Mouse (Mus musculus) forebrain, embryonic 14.5 days (tissue): ENCODE results near the gene Notum. TPM values are rescaled to one million over a fixed set of nuclear protein-coding genes. Genes with fewer than 3 reads are reported as not detected.

ENCODE experiments used
- ATAC-seq: fragments of 200-750 bp; cut with Nextera tagmentation; 2 replicates; pipeline ENCODE4 v1.8.0; 2017; ENCODE audit warnings: mild to moderate bottlenecking, moderate library complexity
- DNase-seq: peaks from one replicate; pipeline ENCODE4 v3.0.0-alpha.2; 2015; ENCODE audit warnings: low spot score
- H3K27ac ChIP-seq: fragments of 300-500 bp; sonication (generic); 2 replicates; pipeline ENCODE4 v1.5.1; 2014; ENCODE audit warnings: low read depth, mild to moderate bottlenecking, control low read depth, low read length, moderate library complexity
- H3K27me3 ChIP-seq: fragments of 300-500 bp; sonication (generic); replicated peaks from 2 replicates; pipeline ENCODE4 v1.6.1; 2014; ENCODE audit warnings: low read length, control low read depth, mixed read lengths; ENCODE audit not compliant: control insufficient read depth, insufficient read depth
- H3K36me3 ChIP-seq: fragments of 300-500 bp; sonication (generic); 2 replicates; pipeline ENCODE4 v1.6.1; 2014; ENCODE audit warnings: low read length, control low read depth; ENCODE audit not compliant: control insufficient read depth, insufficient read depth
- H3K4me1 ChIP-seq: fragments of 300-500 bp; sonication (generic); 2 replicates; pipeline ENCODE4 v1.6.1; 2014; ENCODE audit warnings: antibody characterized with exemption, low read length, control low read depth; ENCODE audit not compliant: control insufficient read depth, insufficient read depth
- H3K4me2 ChIP-seq: fragments of 300-500 bp; sonication (generic); 2 replicates; pipeline ENCODE4 v1.6.1; 2014; ENCODE audit warnings: mild to moderate bottlenecking, control low read depth, low read length
- H3K4me3 ChIP-seq: fragments of 300-500 bp; sonication (generic); 2 replicates; pipeline ENCODE4 v1.5.1; 2014; ENCODE audit warnings: low read depth, low read length, control low read depth
- H3K9ac ChIP-seq: fragments of 300-500 bp; sonication (generic); 2 replicates; pipeline ENCODE4 v1.6.1; 2014; ENCODE audit warnings: mild to moderate bottlenecking, low read length, control low read depth, moderate library complexity
- H3K9me3 ChIP-seq: fragments of 300-500 bp; sonication (generic); replicated peaks from 2 replicates; pipeline ENCODE4 v1.6.1; 2016; ENCODE audit warnings: low read length, control low read depth, mixed read lengths; ENCODE audit not compliant: control insufficient read depth
- WGBS: fragments of 180-500 bp; shearing (Covaris S2); extraction: QIAGEN DNeasy Blood & Tissue Kit; methylation state at CpG from one replicate; pipeline ENCODE4 v1.1.7; 2014; 5-methylcytosine and 5-hydroxymethylcytosine counted together
- polyA plus RNA-seq: library from polyadenylated mRNA; unstranded; fragments of >200 nt; fragmentation: Nextera tagmentation; extraction: Ambion mirVana; gene quantifications from 2 replicates; pipeline ENCODE4 v1.2.1, GENCODE M21; 2014

Notum gene
- polyA plus RNA-seq, 1 experiment from 2014 or later: 0.36 TPM

DNA sequence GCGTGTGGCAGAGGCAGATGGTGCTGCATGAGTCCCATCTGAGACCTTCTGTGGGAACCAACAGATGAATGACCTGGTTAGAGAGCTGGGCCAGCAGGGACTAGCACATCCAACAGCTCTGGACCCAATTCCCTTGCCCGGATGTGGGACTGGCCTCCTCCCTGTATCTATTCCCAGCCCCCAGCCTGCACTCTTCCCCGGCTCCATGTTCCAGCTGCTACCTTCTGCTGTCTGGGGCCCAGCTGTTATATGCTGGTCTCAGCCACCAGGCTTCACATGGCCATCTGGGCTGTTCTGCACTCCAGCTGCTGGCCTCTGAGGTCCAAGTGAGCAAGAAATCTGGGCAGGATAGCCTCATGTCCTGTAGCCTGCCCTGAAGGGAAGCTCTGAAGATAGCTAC, 4.4 kb upstream of the Notum start:
- no peak for ATAC-seq
- Histone ChIP-seq H3K4me2 (no peak overlapping the region), H3K36me3 (no peaks in the 10 kb centered on the region), H3K9ac (no peak overlapping the region), H3K9me3 (no peaks in the 10 kb centered on the region), H3K4me1 (no peaks in the 10 kb centered on the region), H3K27ac (no peak overlapping the region), H3K27me3 (peaks cover 33% of the 10 kb centered on the region), H3K4me3 (no peak overlapping the region)
- DNase-seq: no peak
- WGBS: 83% methylated on average over 3 of the region's 3 CpGs

DNA sequence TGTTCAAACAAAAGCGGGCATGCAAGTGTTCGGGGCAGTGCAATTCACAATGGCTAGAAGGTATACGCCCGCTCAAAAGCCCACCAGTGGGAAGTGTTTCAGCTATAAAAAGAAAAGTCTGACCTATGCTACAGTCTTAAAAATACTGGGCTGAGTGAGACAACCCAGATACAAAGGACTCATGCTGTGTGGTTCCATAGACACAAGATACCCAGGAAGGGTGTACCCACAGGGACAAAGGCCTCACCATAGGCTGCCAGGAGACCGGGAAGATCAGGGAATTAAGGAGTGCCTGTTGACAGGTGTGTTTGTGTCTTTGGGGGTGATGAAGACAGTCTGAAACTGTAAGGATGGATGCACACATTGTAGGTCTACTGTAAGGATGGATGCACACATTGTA, 2.7 kb upstream of the Notum start:
- Histone ChIP-seq H3K36me3 (no peaks in the 10 kb centered on the region), H3K4me1 (no peaks in the 10 kb centered on the region), H3K27ac (no peak overlapping the region), H3K9ac (no peak overlapping the region; the same call in 1 of the 2 replicates), H3K4me3 (no peak overlapping the region), H3K9me3 (no peaks in the 10 kb centered on the region), H3K4me2 (no peak overlapping the region), H3K27me3 (peaks cover 50% of the 10 kb centered on the region)
- ATAC-seq (no peak), DNase-seq (no peak)
- 66% methylated on average over 5 of the region's 5 CpGs for WGBS

DNA sequence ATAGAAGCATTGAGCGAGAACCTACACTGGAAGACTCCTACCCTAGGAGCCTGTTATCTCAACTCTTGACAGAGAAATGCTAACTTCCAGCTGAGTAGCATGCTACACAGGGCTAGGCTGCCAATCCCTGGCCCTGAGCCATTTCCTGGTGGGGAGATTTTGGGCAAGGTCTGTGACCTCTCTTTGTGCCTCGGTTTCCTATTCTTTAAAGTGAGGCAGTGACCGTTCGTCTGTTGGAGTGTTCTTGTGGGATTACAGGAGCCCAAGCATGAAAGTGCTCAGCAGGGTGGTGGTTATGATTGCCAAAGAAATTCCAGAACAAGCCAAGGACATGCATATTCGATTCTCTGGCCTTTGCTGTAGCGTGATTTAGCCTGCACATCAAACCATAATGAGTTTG, 1.8 kb upstream of the Notum start:
- H3K27ac ChIP-seq: no peak overlapping the region
- no peaks in the 10 kb centered on the region for H3K36me3 ChIP-seq
- no peak overlapping the region for H3K4me3 ChIP-seq
- no peak overlapping the region for H3K4me2 ChIP-seq
- H3K4me1 ChIP-seq: no peaks in the 10 kb centered on the region
- WGBS: 43% methylated on average over 6 of the region's 6 CpGs
- peaks cover 59% of the 10 kb centered on the region for H3K27me3 ChIP-seq
- no peak overlapping the region for H3K9ac ChIP-seq
- no peaks in the 10 kb centered on the region for H3K9me3 ChIP-seq
- ATAC-seq (no peak), DNase-seq (no peak)

DNA sequence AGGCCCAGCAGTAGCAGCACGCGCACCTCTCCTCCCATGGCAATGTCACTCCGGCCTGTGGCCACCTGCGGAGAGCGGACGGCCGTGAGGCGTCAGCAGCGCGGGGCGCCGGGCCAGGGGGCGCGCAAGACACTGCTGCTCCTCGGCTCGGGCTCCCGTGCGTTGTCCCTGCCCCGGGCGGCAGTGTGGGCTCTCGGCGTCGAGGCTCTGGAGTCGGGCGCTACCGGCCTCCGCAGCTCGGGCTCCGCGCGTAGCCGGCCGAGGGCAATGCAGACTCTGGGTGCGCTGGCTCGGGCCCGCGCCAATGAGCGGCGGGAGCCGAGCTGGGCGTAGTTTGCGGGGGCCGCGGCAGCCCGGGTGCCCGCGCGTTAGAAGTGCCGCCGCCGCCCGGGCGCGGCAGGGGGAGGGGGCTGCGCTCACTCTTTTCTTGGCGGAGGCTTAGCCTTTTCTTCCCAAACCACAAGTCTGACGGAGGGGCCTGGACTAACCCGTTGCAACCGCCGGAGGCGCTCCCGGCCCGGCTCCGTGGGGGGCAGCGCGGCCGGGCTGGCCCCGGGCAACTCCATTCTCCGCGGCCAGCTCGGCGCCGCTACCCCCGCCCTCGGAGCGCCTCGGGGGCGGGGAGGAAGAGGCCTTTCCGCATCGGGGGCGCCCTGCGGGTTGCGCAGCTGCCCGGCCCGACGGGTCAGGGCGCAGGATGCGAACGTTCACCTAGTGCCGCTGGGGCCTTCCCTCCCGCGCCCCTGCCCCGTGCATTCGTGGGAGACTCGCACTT, 487 bp downstream of the Notum start:
- Histone ChIP-seq H3K4me3 (peak overlapping the region; percentile 34), H3K9me3 (no peaks in the 10 kb centered on the region), H3K36me3 (no peaks in the 10 kb centered on the region), H3K9ac (peak overlapping the region; percentile 32; the same call in 1 of the 2 replicates), H3K27ac (no peak overlapping the region), H3K4me2 (peak overlapping the region; percentile 57), H3K4me1 (no peaks in the 10 kb centered on the region), H3K27me3 (peaks cover 71% of the 10 kb centered on the region)
- DNase-seq (peak; percentile 41), ATAC-seq (peak; percentile 52; the same call in 1 of the 2 replicates)
- under 1% methylated on average over 88 of the region's 95 CpGs for WGBS

DNA sequence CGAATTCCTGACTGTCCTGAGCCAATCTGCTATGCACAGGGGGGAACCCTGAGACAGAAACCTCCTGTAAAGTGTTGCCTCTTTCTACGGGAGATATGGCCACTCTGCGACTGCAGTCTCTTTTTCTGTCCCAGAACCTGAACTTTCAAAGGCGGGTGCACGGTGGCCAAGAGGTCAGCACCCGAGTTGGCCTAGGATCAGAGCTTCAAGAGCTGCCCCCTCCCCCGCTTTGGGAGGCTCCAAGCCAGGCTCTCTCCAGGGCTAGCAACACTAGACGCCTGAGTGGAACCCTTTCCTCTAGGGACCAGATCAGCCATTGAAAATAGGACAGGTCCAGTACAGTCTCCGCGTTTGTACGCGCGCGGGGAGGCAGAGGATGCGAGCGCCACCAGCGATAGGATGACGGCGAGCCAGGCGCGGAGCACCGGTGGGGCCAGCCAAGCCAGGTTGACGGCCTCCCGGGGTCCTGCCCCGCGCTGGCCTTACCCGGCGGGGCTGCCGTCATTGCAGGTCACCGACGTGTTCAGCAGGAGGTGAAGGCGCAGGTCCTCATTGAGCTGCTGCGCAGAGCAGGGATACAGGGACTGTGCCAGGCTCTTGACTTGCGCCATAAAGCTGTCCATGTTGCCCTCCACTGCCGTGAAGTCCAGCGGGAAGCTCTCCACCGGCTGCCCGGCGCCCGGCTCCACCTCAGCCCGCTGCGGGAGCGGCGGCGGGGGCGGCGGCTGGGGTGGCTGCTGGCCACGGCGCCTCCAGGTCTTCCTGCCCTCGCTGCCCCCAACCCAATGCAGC, 1.3 kb downstream of the Notum start:
- Histone ChIP-seq H3K4me1 (no peaks in the 10 kb centered on the region), H3K27me3 (peaks cover 71% of the 10 kb centered on the region), H3K9ac (peak overlapping the region; percentile 32; the same call in 1 of the 2 replicates), H3K36me3 (no peaks in the 10 kb centered on the region), H3K27ac (no peak overlapping the region), H3K9me3 (no peaks in the 10 kb centered on the region), H3K4me2 (peak overlapping the region; percentile 57), H3K4me3 (peak overlapping the region; percentile 34)
- DNase-seq (no peak), ATAC-seq (no peak)
- 3% methylated on average over 40 of the region's 50 CpGs for WGBS

DNA sequence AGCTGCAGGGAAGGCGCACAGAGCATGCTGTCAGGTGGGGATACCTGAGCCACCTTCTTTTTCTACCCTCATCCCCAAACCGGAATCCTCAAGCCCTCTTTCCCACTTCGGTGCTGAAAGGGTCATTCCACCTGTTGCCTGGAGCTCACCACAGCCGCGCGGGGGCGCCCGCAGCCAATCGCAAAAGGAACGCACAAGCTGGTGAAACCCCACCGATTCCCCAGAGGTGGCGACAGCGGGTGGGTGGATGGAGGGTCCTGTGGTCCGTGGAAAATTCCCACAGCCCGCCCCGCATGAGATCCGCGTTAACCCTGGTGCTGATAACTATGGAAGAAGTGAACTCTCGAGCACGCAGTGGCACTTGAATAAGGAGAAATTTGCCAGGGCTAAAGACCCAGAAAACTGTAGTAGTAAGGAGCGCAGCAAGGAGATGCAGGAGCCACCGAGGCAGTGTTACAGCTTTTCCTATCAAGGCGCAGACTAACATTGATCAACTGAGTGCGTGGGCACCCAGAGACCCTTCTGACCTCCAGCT, 2.0 kb downstream of the Notum start:
- 4% methylated on average over 24 of the region's 24 CpGs for WGBS
- H3K36me3 ChIP-seq: no peaks in the 10 kb centered on the region
- H3K27me3 ChIP-seq: peaks cover 71% of the 10 kb centered on the region
- H3K9me3 ChIP-seq: no peaks in the 10 kb centered on the region
- no peak overlapping the region for H3K9ac ChIP-seq
- H3K27ac ChIP-seq: no peak overlapping the region
- no peak overlapping the region for H3K4me2 ChIP-seq
- H3K4me3 ChIP-seq: no peak overlapping the region
- no peaks in the 10 kb centered on the region for H3K4me1 ChIP-seq
- ATAC-seq (no peak), DNase-seq (peak; percentile 69)

DNA sequence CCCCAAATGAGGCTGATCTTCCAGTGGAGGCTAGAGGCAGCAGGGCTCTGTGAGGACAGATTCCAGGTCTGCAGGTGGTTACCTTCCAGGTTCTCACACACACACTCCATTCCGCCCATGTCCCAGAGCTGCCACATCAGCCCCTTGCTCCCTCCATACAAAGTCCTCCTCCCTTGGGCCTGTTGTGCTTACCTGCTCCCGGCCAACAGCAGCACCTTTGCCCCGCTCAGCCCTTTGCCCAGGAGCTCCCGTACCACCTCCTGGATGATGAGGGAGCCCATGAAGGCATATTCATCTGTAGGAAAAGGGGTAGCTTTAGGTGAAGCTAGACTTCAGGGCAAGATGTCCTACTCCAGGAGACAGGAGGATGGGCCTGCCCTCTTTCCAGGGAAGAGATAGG, 3.7 kb downstream of the Notum start:
- Histone ChIP-seq H3K36me3 (no peaks in the 10 kb centered on the region), H3K4me3 (no peak overlapping the region), H3K4me1 (no peaks in the 10 kb centered on the region), H3K27ac (no peak overlapping the region), H3K9me3 (no peaks in the 10 kb centered on the region), H3K4me2 (no peak overlapping the region), H3K27me3 (peaks cover 58% of the 10 kb centered on the region), H3K9ac (no peak overlapping the region)
- no peak for ATAC-seq
- DNase-seq: no peak
- WGBS: 93% methylated on average over 4 of the region's 4 CpGs

DNA sequence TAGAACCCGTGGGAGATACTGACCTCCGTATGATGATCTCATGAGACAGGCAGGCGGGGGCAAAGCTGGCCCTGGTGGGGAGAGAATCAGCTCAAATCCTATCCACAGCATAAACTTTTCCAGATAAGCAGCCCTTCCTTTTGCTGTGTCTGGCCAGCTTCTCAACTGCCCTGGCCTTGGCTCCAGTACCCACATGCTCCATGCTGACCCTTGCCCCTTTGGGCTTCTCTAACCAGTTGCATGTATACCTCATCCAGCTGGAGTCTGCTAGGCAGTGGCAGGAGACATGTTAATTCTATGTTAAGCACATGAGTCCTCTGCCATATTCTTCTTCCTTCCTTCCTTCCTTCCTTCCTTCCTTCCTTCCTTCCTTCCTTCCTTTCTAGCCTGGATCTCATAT, 6.2 kb downstream of the Notum start:
- no peak overlapping the region for H3K4me2 ChIP-seq
- H3K36me3 ChIP-seq: no peaks in the 10 kb centered on the region
- DNase-seq: no peak
- H3K4me1 ChIP-seq: no peaks in the 10 kb centered on the region
- H3K9ac ChIP-seq: no peak overlapping the region
- ATAC-seq: no peak
- no peak overlapping the region for H3K4me3 ChIP-seq
- no peak overlapping the region for H3K27ac ChIP-seq
- H3K9me3 ChIP-seq: no peaks in the 10 kb centered on the region
- H3K27me3 ChIP-seq: peaks cover 32% of the 10 kb centered on the region
- WGBS: 79% methylated on average over 3 of the region's 3 CpGs
